Mouse (Mus musculus): ENCODE data around the gene Ets2. TPM values are rescaled to one million over a fixed set of nuclear protein-coding genes. Genes with fewer than 3 reads are reported as not detected.

Ets2 gene
- total and polyA plus RNA-seq, 3 experiments: 15.9 to 23.5 TPM; not detected in 1

DNA sequence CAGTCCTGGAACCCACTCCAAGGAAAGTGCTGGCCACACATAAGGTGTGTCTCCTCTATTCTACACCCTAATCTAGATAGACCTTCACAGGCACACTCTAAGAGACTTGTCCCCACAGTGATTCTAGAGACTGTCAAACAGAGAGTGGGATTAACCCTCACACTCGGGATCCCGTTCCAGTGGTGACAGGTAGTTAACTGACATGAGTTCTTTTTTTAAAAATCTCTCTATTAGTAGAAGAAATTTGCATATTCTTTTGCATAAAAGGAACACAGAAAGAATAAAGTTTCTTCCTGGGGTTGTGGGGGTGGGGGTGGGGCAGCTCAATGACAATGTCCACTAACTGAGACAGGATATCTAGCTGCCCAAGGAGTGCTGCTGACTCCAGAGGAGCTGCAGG is 32.9 kb downstream of the Ets2 start:
- Histone ChIP-seq H3K36me3 (ENCODE audit: control insufficient read depth in 1 of 2, insufficient read depth in 2 of 2, low read length in 2 of 2) (no peaks in the 10 kb centered on the region), H3K27me3 (ENCODE audit: control insufficient read depth in 1 of 2, insufficient read depth in 2 of 2, low read length in 2 of 2) (peaks cover 0 to 4% of the 10 kb centered on the region in 2 experiments; a peak in 3 of 4 replicates), H3K4me3 (ENCODE audit: control insufficient read depth in 1 of 2, insufficient read depth in 1 of 2, low read depth in 2 of 2, low read length in 2 of 2) (no peak overlapping the region), H3K9ac (ENCODE audit: control insufficient read depth, low read depth, low read length, poor library complexity, severe bottlenecking) (no peak overlapping the region), H3K79me2 (ENCODE audit: control insufficient read depth, insufficient read depth, low read length, poor library complexity) (no peaks in the 10 kb centered on the region), H3K4me1 (ENCODE audit: control insufficient read depth in 1 of 2, insufficient read depth in 2 of 2, low read length in 2 of 2) (peaks cover 0 to under 1% of the 10 kb centered on the region in 2 experiments; a peak in 1 of 4 replicates), H3K27ac (ENCODE audit: control insufficient read depth, low read depth, low read length) (no peak overlapping the region), H3K9me3 (replicated peaks; ENCODE audit: insufficient read depth, low read length) (no peaks in the 10 kb centered on the region)
- TF ChIP-seq MAX (IDR thresholded peaks at IDR 0.05; ENCODE audit: low read length) (no peak), POLR2AphosphoS5 (IDR thresholded peaks at IDR 0.05; ENCODE audit: borderline replicate concordance, low read depth, low read length) (no peak), GABPA (IDR thresholded peaks at IDR 0.05; ENCODE audit: low read depth, low read length) (no peak), ZMIZ1 (IDR thresholded peaks at IDR 0.05; ENCODE audit: low read depth, low read length) (no peak), TAL1 (IDR thresholded peaks at IDR 0.05; ENCODE audit: low read length) (no peak), ZKSCAN1 (IDR thresholded peaks at IDR 0.05; ENCODE audit: low read depth, low read length) (no peak), ZNF384 (IDR thresholded peaks at IDR 0.05; ENCODE audit: low read depth, low read length) (no peak), ETS1 (IDR thresholded peaks at IDR 0.05; ENCODE audit: low read depth, low read length) (no peak), JUND (IDR thresholded peaks at IDR 0.05; ENCODE audit: low read depth, low read length) (no peak), CHD2 (IDR thresholded peaks at IDR 0.05; ENCODE audit: low read length) (no peak), RAD21 (IDR thresholded peaks at IDR 0.05; ENCODE audit: low read depth, low read length) (no peak), MXI1 (IDR thresholded peaks at IDR 0.05; ENCODE audit: low read depth, low read length) (no peak), ZC3H11A (IDR thresholded peaks at IDR 0.05; ENCODE audit: low read depth, low read length) (no peak), USF1 (IDR thresholded peaks at IDR 0.05; ENCODE audit: low read depth, low read length) (no peak), MEF2A (IDR thresholded peaks at IDR 0.05; ENCODE audit: extremely low read depth, insufficient replicate concordance, low read depth, low read length, poor library complexity, severe bottlenecking) (no peak)
- no peak for DNase-seq (ENCODE audit: low read depth, low spot score)

DNA sequence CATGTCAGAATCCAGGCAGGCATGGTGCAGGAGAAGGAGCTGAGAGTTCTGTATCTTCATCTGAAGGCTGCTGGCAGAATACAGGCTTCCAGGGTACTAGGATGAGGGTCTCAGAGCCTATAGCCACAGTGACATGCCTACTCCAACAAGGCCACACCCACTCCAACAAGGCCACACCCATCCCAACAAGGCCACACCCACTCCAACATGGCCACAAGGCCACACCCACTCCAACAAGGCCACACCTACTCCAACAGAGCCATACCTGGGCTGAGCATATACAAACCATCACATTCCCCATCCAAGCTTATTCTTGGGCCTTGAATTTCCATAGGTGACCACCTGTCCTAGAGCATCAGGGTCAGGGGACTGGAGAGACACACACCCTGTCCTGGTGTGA is 34.2 kb downstream of the Ets2 start:
- no peak overlapping the region for H3K9ac ChIP-seq (ENCODE audit: control insufficient read depth, low read depth, low read length, poor library complexity, severe bottlenecking)
- no peaks in the 10 kb centered on the region for H3K79me2 ChIP-seq (ENCODE audit: control insufficient read depth, insufficient read depth, low read length, poor library complexity)
- no peak overlapping the region for H3K27ac ChIP-seq (ENCODE audit: control insufficient read depth, low read depth, low read length)
- no peaks in the 10 kb centered on the region for H3K4me1 ChIP-seq (ENCODE audit: control insufficient read depth in 1 of 2, insufficient read depth in 2 of 2, low read length in 2 of 2)
- H3K36me3 ChIP-seq (ENCODE audit: control insufficient read depth in 1 of 2, insufficient read depth in 2 of 2, low read length in 2 of 2): no peaks in the 10 kb centered on the region
- peaks cover 0 to 4% of the 10 kb centered on the region in 2 experiments; a peak in 3 of 4 replicates for H3K27me3 ChIP-seq (ENCODE audit: control insufficient read depth in 1 of 2, insufficient read depth in 2 of 2, low read length in 2 of 2)
- TF ChIP-seq MXI1 (IDR thresholded peaks at IDR 0.05; ENCODE audit: low read depth, low read length) (no peak), MAX (IDR thresholded peaks at IDR 0.05; ENCODE audit: low read length) (no peak), GATA1 (IDR thresholded peaks at IDR 0.05; ENCODE audit: low read depth, low read length) (no peak), POLR2AphosphoS2 (IDR thresholded peaks at IDR 0.05; ENCODE audit: low read length) (no peak), EP300 (IDR thresholded peaks at IDR 0.05; ENCODE audit: low read depth in 1 of 2, low read length in 2 of 2) (no peak), NELFE (IDR thresholded peaks at IDR 0.05; ENCODE audit: low read depth, low read length) (no peak)
- H3K9me3 ChIP-seq (replicated peaks; ENCODE audit: insufficient read depth, low read length): no peaks in the 10 kb centered on the region
- H3K4me3 ChIP-seq (ENCODE audit: control insufficient read depth in 1 of 2, insufficient read depth in 1 of 2, low read depth in 2 of 2, low read length in 2 of 2): no peak overlapping the region
- no peak for DNase-seq (ENCODE audit: low read depth, low spot score)

Data from MEL (cell line).